Mouse (Mus musculus) embryonic facial prominence, embryonic 10.5 days (tissue): Measurements from ENCODE around the gene Atxn7l3b. TPM values are rescaled to one million over a fixed set of nuclear protein-coding genes. Genes with fewer than 3 reads are reported as not detected.

Source experiments
- DNase-seq: peaks from one replicate; pipeline ENCODE4 v3.0.0-alpha.2; 2017; ENCODE audit warnings: low spot score
- H3K27ac ChIP-seq: fragments of 300-500 bp; sonication (generic); replicated peaks from 2 replicates; pipeline ENCODE4 v1.5.1; 2016; ENCODE audit warnings: mild to moderate bottlenecking
- H3K27me3 ChIP-seq: fragments of 300-500 bp; sonication (generic); replicated peaks from 2 replicates; pipeline ENCODE4 v1.6.1; 2016; ENCODE audit warnings: low read depth, mild to moderate bottlenecking; ENCODE audit not compliant: poor library complexity, severe bottlenecking
- H3K36me3 ChIP-seq: fragments of 300-500 bp; sonication (generic); replicated peaks from 2 replicates; pipeline ENCODE4 v1.6.1; 2016; ENCODE audit warnings: mild to moderate bottlenecking, moderate library complexity
- H3K4me1 ChIP-seq: fragments of 300-500 bp; sonication (generic); 2 replicates; pipeline ENCODE4 v1.6.1; 2016
- H3K4me3 ChIP-seq: fragments of 300-500 bp; sonication (generic); 2 replicates; pipeline ENCODE4 v1.5.1; 2016; ENCODE audit warnings: mild to moderate bottlenecking, moderate library complexity
- H3K9me3 ChIP-seq: fragments of 300-500 bp; sonication (generic); 2 replicates; pipeline ENCODE4 v1.6.1; 2016; ENCODE audit warnings: mild to moderate bottlenecking
- WGBS: fragments of 180-500 bp; shearing (Covaris S2); methylation state at CpG from one replicate; pipeline ENCODE4 v1.1.7; 2016; 5-methylcytosine and 5-hydroxymethylcytosine counted together
- polyA plus RNA-seq: library from polyadenylated mRNA; unstranded; fragments of >200 nt; fragmentation: Nextera tagmentation; extraction: Ambion mirVana; gene quantifications from 2 replicates; pipeline ENCODE4 v1.2.1, GENCODE M21; 2016

The Atxn7l3b gene
- polyA plus RNA-seq, 1 experiment from 2014 or later: 217 TPM

GRCm38 (mm10) chr10:112900243-112900642, 28.6 kb downstream of the Atxn7l3b start:
- Histone ChIP-seq H3K27ac (no peak overlapping the region), H3K36me3 (no peaks in the 10 kb centered on the region), H3K27me3 (no peaks in the 10 kb centered on the region), H3K4me1 (peaks cover 5% of the 10 kb centered on the region), H3K4me3 (no peak overlapping the region), H3K9me3 (no peaks in the 10 kb centered on the region)
- DNase-seq: no peak
- 87% methylated on average over 7 of the region's 7 CpGs for WGBS

GRCm38 (mm10) chr10:112899796-112900195, 29.0 kb downstream of the Atxn7l3b start:
- H3K9me3 ChIP-seq: no peaks in the 10 kb centered on the region
- WGBS: 77% methylated on average over 3 of the region's 3 CpGs
- no peak overlapping the region for H3K4me3 ChIP-seq
- no peaks in the 10 kb centered on the region for H3K27me3 ChIP-seq
- DNase-seq: no peak
- H3K4me1 ChIP-seq: peaks cover 5% of the 10 kb centered on the region
- H3K27ac ChIP-seq: no peak overlapping the region
- H3K36me3 ChIP-seq: no peaks in the 10 kb centered on the region

- H3K4me3 ChIP-seq: no peak overlapping the region
- peaks cover 5% of the 10 kb centered on the region for H3K4me1 ChIP-seq
- no peaks in the 10 kb centered on the region for H3K9me3 ChIP-seq
- 37% methylated on average over 4 of the region's 4 CpGs for WGBS
- no peaks in the 10 kb centered on the region for H3K27me3 ChIP-seq
- H3K27ac ChIP-seq: no peak overlapping the region
- DNase-seq: no peak
- H3K36me3 ChIP-seq: no peaks in the 10 kb centered on the region
Observed at GRCm38 (mm10) chr10:112896636-112897035, 32.2 kb downstream of the Atxn7l3b start.

- H3K36me3 ChIP-seq: no peaks in the 10 kb centered on the region
- H3K4me3 ChIP-seq: no peak overlapping the region
- peaks cover 5% of the 10 kb centered on the region for H3K4me1 ChIP-seq
- DNase-seq: no peak
- no peaks in the 10 kb centered on the region for H3K9me3 ChIP-seq
- WGBS: 90% methylated on average over 10 of the region's 10 CpGs
- H3K27me3 ChIP-seq: no peaks in the 10 kb centered on the region
- H3K27ac ChIP-seq: no peak overlapping the region
Observed at GRCm38 (mm10) chr10:112893622-112894252, 35.1 kb downstream of the Atxn7l3b start.

GRCm38 (mm10) chr10:112884064-112884463, 44.7 kb downstream of the Atxn7l3b start:
- Histone ChIP-seq H3K36me3 (no peaks in the 10 kb centered on the region), H3K27ac (no peak overlapping the region), H3K9me3 (no peaks in the 10 kb centered on the region), H3K4me3 (no peak overlapping the region), H3K4me1 (peaks cover 8% of the 10 kb centered on the region; the same call in 1 of the 2 replicates), H3K27me3 (no peaks in the 10 kb centered on the region)
- 70% methylated on average over 9 of the region's 9 CpGs for WGBS
- DNase-seq: no peak

GRCm38 (mm10) chr10:112883688-112884004, 45.2 kb downstream of the Atxn7l3b start:
- Histone ChIP-seq H3K36me3 (no peaks in the 10 kb centered on the region), H3K27ac (no peak overlapping the region), H3K4me3 (no peak overlapping the region), H3K9me3 (no peaks in the 10 kb centered on the region), H3K27me3 (no peaks in the 10 kb centered on the region), H3K4me1 (peaks cover 8% of the 10 kb centered on the region; the same call in 1 of the 2 replicates)
- WGBS: 59% methylated on average over 3 of the region's 3 CpGs
- no peak for DNase-seq

GRCm38 (mm10) chr10:112882789-112883687, 45.8 kb downstream of the Atxn7l3b start:
- no peak for DNase-seq
- WGBS: 40% methylated on average over 6 of the region's 6 CpGs
- H3K4me1 ChIP-seq: peaks cover 8% of the 10 kb centered on the region; the same call in 1 of the 2 replicates
- H3K27ac ChIP-seq: no peak overlapping the region
- no peaks in the 10 kb centered on the region for H3K36me3 ChIP-seq
- H3K27me3 ChIP-seq: no peaks in the 10 kb centered on the region
- H3K9me3 ChIP-seq: no peaks in the 10 kb centered on the region
- H3K4me3 ChIP-seq: no peak overlapping the region

- H3K4me3 ChIP-seq: no peak overlapping the region
- H3K36me3 ChIP-seq: no peaks in the 10 kb centered on the region
- H3K27me3 ChIP-seq: no peaks in the 10 kb centered on the region
- no peaks in the 10 kb centered on the region for H3K9me3 ChIP-seq
- no peak overlapping the region for H3K27ac ChIP-seq
- 89% methylated on average over 3 of the region's 3 CpGs for WGBS
- DNase-seq: no peak
- H3K4me1 ChIP-seq: peaks cover 8% of the 10 kb centered on the region; the same call in 1 of the 2 replicates
Observed at GRCm38 (mm10) chr10:112882149-112882548, 46.7 kb downstream of the Atxn7l3b start.

GRCm38 (mm10) chr10:112876655-112877393, 52.0 kb downstream of the Atxn7l3b start:
- Histone ChIP-seq H3K27ac (no peak overlapping the region), H3K36me3 (no peaks in the 10 kb centered on the region), H3K4me3 (no peak overlapping the region), H3K9me3 (no peaks in the 10 kb centered on the region), H3K27me3 (no peaks in the 10 kb centered on the region), H3K4me1 (no peaks in the 10 kb centered on the region)
- no peak for DNase-seq
- WGBS: 82% methylated on average over 1 of the region's 1 CpGs
